Mouse (Mus musculus) cerebellum, adult 9-11 months (tissue): ENCODE measurements around the gene Pdgfa.

ENCODE experiments used
- DNase-seq: peaks from one replicate; pipeline ENCODE4 v3.0.0; 2022

Gene Pdgfa

DNA sequence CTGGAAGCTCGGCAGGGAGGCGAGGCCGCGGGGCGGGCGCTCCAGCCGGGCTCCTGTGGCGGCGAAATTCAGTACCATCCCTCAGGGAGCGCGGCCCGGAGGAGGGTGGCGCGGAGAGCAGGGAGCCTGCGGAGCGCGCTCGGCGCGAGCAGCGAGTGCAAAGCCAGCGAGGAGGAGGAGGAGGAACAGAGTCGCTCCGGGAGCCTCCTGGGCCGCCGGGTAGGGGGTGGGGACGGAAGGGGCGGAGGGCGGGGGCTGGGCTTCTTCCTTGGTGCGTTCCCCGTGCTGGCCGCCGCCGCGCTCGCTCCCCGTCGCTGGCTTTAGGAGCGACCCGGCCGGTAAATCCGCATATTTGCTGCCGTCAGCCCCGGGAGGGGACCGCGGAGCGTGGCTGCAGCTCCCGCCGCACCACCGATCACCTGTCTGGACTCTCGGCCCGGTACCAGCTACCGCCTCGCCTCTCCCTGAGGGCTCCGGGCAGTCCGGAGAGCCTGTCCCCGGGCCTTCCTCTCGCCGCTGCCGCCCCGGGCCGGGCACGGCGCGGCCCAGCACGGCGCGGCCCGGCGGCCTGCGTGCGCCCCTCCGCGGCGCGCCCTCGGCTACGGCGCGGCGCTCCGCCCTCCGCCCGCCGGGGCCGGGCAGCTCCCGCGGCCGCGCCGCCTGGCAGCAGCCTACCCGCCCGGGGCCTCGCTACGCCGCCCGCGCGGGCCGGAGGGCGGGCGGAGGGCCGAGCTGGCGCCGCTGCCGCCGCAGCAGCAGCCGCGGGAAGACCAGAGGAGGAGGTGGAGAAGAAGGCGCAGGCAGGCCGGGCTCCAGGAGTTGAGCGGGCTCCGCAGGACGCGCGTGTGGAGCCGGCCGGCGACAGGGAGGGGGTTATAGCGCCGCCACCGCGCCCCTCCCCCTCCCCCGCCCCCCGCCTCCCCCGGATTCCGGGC, 2.1 kb downstream of the Pdgfa start:
- DNase-seq, result peak; percentile 64

DNA sequence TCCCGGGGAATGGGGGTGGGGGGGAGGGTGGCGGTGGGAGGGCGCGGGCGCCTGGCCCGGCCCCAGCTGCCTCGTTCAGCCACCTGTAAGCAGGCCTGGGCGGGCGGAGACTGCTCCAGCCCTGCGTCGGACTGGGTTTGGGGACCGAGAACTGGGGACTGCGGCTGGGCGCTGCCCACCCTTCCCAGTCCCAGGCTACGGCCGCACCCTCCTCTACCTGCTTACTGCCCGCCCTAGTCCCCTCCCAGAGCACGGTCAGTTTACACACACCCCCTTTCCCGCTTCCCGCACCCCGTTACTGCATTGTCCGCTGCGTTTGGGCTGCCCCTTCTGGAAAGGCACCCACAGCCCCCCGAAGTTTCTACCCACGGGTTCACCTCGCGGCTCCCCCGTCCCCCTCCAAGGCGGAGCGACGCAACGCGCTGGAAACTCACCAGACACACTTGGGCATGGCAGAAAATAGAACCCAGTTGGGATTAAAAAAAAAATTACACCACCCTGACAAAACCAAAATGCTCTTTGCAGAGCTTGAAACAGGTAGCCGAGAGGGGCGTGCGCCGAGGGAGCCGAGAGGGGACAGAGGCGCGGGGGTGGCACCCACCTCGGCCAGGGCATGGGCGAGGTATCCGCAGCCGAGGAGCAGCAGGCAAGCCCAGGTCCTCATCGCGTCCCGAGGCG, 2.9 kb downstream of the Pdgfa start:
- peak; percentile 62 for DNase-seq

DNA sequence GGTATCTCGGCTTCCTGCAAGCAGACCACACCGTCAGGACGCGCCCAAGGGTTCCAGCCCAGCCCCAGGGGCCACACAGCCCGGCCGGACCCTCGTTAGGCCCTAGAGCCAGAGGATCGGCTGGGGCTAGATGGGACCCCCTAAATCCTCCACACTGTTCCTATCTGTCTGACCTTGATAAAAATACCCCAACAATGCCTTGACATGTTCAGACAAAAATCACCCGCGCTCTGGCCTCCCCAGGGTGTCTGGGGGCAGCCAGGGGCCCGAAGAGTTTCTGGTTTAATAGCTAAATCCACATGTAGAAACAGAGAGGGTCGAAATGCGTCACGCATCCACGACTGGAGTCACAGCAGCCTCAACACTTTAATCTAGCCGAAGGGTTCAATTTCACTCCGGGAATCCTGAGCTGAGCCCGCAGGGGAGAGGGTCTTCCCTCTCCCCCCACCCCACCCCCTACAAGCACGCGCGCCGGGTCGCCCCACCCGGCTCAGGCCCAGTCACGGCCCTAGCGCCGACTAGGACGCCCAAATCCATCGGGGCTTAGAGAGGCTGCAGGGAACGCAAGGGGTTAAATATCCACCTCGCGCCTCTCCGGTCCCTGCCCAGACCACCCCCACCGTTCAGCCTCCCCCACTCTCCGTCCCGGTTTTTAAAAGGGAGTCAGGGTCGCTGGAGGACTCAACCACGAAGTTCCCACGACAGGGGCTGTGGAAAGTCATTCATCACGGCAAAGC, 3.6 kb downstream of the Pdgfa start:
- peak; percentile 36 for DNase-seq

DNA sequence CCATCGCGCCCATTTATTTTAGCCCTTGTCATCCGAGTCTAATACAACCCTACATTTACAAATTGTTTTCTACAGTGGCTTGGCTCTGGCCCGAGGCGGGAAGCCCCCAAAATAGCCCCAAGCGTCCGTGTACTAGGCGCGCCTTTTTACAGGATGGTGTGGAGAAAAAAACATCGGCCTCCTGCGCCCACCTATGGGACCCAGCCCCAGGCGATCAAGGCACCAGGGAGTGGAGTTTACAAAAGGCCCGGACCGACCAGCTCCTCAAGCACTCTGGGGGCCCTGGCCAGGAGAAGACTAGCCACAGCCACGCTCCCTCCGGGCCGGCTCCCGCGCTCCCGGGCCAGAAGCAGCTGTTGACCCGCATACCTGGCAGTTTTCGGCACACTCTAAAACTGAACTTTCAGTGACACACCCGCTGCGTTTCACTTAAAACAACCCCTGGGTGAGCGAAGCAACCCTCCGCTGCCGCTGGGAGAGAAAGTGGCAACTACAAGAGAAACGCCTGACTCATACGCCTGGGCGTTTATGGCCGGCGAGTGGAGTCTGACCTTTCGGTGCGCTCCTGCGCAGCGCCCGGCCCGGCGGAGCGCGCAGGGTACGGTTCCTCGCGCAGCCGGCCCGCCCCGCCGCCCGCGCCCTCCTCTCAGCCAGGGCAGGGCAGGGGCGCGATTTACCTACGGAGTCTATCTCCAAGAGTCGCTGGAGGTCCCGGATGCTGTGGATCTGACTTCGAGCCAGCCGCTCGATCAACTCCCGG, 4.4 kb downstream of the Pdgfa start:
- DNase-seq, result no peak

DNA sequence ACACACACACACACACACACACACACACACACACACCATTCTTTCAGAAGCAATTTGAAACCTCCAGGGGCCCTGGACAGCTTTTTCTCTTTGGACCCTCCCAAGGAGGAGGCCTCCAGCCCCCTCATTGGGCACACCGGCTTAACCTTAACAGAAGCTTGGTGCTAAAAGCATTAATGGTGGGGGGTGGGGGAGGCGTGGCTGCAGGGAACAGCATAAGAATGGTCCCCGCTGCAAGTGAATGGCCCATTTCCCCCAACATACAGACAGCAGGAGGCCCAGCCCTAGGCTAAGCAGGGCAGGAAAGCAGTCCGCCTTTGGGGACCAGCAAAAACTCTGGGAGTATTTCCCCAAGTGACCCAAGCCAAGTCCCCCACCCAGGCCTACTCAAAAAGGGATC, 5.4 kb downstream of the Pdgfa start:
- no peak for DNase-seq

DNA sequence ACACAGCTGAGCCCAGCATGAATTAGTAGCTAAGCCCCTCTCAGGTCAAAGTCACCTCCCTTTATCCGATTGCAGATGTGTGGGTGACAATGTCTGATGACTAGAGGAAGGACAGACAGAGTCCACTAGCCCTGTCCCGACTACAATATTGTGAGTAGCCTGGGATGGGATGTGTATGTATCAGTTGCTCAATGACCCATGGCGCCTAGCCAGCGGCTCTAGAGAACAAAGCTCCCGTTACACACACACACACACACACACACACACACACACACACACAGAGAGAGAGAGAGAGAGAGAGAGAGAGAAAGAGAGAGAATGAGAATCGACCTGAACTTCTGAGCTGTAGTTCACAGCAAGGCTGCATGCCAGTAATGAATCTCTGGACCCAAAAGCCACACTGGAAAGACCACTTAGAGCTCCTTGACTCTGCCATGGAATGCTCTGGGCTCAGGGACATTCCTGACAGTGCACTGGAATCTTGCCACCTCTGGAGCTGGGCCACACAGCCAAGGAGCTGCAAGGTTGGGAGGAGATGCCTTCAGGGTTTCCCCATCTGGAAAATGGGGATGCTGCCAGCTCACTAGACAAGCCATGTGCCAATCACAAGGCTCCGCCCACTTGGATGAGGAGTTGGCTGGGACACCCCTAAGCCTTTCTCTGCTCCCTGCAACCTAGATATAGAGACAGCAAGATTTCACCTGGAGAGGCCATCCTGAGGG, 6.3 kb downstream of the Pdgfa start:
- DNase-seq, result peak; percentile 45

- DNase-seq, result no peak
Observed at GRCm38 (mm10) chr5:138989567-138989966, 7.6 kb downstream of the Pdgfa start.

GRCm38 (mm10) chr5:138988764-138989163, 8.4 kb downstream of the Pdgfa start:
- DNase-seq, result no peak

GRCm38 (mm10) chr5:138987994-138988393, 9.2 kb downstream of the Pdgfa start:
- no peak for DNase-seq

- DNase-seq, result no peak
Observed at GRCm38 (mm10) chr5:138981921-138982320, 15.2 kb downstream of the Pdgfa start.

- no peak for DNase-seq
Observed at GRCm38 (mm10) chr5:138980608-138981007, 16.6 kb downstream of the Pdgfa start.

DNA sequence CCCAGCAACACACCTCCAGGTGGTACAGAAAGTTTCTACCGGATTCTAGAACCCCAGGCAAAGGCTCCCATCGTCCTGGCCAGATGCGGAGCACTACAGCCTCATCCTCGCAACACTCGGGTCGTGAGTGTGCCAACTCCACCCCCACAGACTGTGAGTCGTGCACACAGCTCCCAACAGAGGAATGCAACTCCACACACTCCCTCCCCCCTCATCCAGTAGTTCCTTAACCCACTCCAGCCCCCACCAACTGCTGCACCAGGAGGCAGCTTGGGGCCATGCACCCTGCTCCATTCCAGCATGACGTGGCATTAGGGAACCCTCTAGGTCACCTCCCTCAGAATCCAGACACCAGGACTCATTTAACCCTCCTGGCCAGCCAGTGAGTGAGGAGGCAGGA, 17.3 kb downstream of the Pdgfa start:
- no peak for DNase-seq

GRCm38 (mm10) chr5:138977759-138978158, 19.4 kb downstream of the Pdgfa start:
- no peak for DNase-seq

- no peak for DNase-seq
Observed at GRCm38 (mm10) chr5:138974911-138975485, 22.2 kb downstream of the Pdgfa start.

DNA sequence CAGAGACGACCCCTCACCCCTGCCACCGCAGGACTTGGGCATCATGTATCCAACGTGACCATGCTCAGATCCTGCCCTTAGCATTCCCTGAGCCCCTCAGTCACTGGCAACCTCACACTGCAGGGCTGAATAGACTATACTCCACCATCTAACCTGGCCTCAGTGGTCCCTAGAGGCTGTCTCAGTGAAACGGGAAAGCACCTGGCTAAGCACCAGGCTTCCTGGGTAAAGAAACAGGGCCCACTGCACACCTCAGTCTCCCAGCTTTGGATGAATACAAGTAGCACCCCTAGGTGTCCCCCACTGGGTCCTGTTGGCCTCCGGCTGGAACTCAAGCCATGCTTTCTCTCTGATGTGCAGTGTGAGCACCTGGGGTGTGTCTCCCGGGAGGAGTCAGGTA, 23.7 kb downstream of the Pdgfa start:
- DNase-seq, result no peak

DNA sequence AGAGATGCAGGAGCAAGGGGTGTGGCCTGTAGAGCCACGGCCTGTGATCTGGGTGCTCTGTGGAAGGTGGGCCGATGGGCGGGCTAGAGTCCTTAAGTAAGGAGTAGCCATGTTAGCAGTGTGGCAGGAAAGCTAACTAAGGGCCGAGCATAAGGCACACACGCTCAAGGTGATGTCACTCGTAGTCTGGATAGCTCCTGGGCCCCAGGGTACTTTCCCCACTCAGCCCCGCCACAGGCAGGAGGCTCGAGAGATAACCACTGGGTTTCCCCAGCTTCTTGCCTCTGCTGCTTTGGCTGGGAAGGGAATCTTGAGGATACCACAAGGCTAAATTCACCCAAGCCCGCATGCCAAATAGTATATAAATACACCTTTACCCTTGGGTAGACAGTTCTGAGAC, 25.8 kb downstream of the Pdgfa start:
- no peak for DNase-seq

- DNase-seq, result no peak
Observed at GRCm38 (mm10) chr5:138970056-138970490, 27.1 kb downstream of the Pdgfa start.

DNA sequence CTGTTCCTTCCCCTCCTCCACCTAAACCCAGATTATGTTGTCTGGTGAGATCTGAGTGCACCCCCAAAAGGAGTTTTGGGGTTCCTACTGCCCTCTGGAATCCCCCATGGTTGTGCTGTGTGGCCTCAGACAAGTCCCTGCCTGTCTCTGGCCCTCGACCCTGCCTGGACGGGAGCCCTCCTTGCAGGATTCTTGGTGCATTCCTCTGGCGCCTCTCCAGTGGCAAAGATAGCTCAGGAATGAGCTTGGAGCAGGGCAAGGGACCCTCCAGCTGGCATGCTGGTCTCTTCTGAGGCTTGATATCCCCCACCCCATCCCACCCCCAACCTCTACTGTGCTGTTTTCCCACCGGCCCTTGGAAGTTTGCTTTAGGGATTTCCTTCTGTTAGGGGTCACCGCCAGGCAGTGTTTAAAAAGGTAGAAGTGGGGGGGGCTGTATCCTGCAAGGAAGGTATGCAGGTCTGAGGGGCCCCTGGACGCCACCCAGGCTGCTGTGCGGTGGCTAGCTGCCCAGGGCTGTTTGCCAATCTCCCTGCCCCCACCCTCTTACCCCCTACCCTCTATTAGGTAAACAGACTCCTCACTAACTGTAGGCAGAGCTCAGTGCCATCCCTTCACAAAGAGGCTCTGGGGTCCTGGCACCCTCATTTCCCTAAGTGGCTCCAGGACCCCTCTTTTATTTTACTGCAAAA, 31.0 kb downstream of the Pdgfa start:
- DNase-seq, result no peak

- DNase-seq, result no peak
Observed at GRCm38 (mm10) chr5:138965590-138965989, 31.6 kb downstream of the Pdgfa start.

DNA sequence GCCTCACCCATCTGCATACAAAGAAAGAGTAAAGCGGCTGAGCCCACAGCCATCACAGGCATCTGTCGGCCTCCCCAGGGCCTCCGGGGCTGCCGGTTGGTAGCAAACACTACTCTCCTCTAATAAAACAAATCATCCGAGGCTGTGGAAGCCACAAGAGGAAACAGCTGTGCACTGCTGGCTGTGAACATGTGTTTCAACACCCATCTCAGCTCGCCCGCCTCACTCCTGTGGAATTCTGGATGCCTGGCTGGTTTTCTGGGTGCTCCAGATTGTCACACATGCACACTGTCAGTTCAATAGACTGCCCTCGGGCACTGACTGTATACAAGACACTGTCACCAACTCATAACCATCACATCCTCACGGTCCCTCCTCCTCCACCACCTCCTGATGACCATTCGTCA, 40.7 kb downstream of the Pdgfa start:
- DNase-seq, result no peak

DNA sequence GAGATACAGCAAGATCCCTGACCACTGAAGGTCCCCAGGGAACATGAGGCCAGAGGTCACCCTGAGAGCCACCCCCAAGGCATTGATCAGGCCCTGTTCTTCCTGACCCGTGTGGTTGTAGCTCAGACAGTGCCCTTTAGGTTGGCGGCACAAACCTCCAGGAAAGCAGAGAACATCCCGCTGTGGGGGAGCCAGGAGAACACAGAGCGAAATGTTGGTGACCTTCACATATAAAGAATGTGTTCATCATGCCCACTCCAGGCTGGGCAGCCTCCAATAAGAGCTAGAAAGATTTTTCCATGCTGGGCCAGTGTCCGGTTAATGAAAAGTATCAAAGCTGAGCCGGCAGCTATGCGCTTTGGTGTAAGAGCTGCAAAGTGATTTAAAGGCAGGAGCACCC, 43.2 kb downstream of the Pdgfa start:
- DNase-seq, result no peak
